Mouse (Mus musculus) MEL (cell line): ENCODE results near the gene Myl4.

Experiments
- CTCF ChIP-seq, 3 experiments: IDR thresholded peaks in 2 of 3; conservative IDR thresholded peaks in 1 of 3; 2 replicates each; pipeline ENCODE4 v1.5.1; 2011 to 2012; ENCODE audit warnings: low read length in 3 of 3, low read depth in 2 of 3, mild to moderate bottlenecking in 2 of 3, improper control_type of control experiment in 1 of 3, inconsistent platforms in 1 of 3, mixed read lengths in 1 of 3, moderate library complexity in 1 of 3; ENCODE audit not compliant: control insufficient read depth in 1 of 3, insufficient read depth in 1 of 3, poor library complexity in 1 of 3, severe bottlenecking in 1 of 3
- E2F4 ChIP-seq: IDR thresholded peaks from 2 replicates; pipeline ENCODE4 v1.6.1; 2011; ENCODE audit warnings: low read depth, low read length, improper control_type of control experiment, borderline replicate concordance
- ELF1 ChIP-seq: IDR thresholded peaks from 2 replicates; pipeline ENCODE4 v1.6.1; 2014; ENCODE audit warnings: low read depth, mild to moderate bottlenecking, inconsistent platforms, low read length, improper control_type of control experiment, moderate library complexity
- GABPA ChIP-seq: IDR thresholded peaks from 2 replicates; pipeline ENCODE4 v1.6.1; 2012; ENCODE audit warnings: low read depth, mild to moderate bottlenecking, inconsistent platforms, low read length, improper control_type of control experiment, moderate library complexity
- MXI1 ChIP-seq: IDR thresholded peaks from 2 replicates; pipeline ENCODE4 v1.6.1; 2011; ENCODE audit warnings: mild to moderate bottlenecking, low read depth, low read length, improper control_type of control experiment
- POLR2A ChIP-seq, 2 experiments: IDR thresholded peaks; 2 replicates each; pipeline ENCODE4 v1.6.1; 2011 to 2012; ENCODE audit warnings: low read length in 2 of 2, mild to moderate bottlenecking in 2 of 2, control low read depth in 1 of 2, improper control_type of control experiment in 1 of 2, low read depth in 1 of 2, moderate library complexity in 1 of 2; ENCODE audit not compliant: control insufficient read depth in 1 of 2, insufficient read depth in 1 of 2, poor library complexity in 1 of 2
- SMC3 ChIP-seq: IDR thresholded peaks from 2 replicates; pipeline ENCODE4 v1.6.1; 2011; ENCODE audit warnings: low read depth, low read length, improper control_type of control experiment
- TAL1 ChIP-seq: IDR thresholded peaks from 2 replicates; pipeline ENCODE4 v1.6.1; 2012; ENCODE audit warnings: mild to moderate bottlenecking, inconsistent platforms, low read length, moderate library complexity, mixed read lengths
- ZC3H11A ChIP-seq: IDR thresholded peaks from 2 replicates; pipeline ENCODE4 v1.6.1; 2012; ENCODE audit warnings: low read depth, mild to moderate bottlenecking, inconsistent platforms, low read length, improper control_type of control experiment
- ZMIZ1 ChIP-seq: IDR thresholded peaks from 2 replicates; pipeline ENCODE4 v1.6.1; 2012; ENCODE audit warnings: low read depth, mild to moderate bottlenecking, inconsistent platforms, low read length, improper control_type of control experiment, moderate library complexity
- ZNF384 ChIP-seq: IDR thresholded peaks from 2 replicates; pipeline ENCODE4 v1.6.1; 2012; ENCODE audit warnings: low read depth, mild to moderate bottlenecking, inconsistent platforms, low read length, improper control_type of control experiment

GRCm38 (mm10) chr11:104580091-104580490 lies 29.6 kb downstream of the Myl4 start:
- no peak for TF ChIP-seq ZC3H11A
- no peak for TF ChIP-seq CTCF (IDR thresholded peaks at IDR 0.05 in 2 of 3, conservative IDR thresholded peaks at IDR 0.05 in 1 of 3; ENCODE audit: control insufficient read depth in 1 of 3, insufficient read depth in 1 of 3, low read depth in 2 of 3, low read length in 3 of 3, poor library complexity in 1 of 3, severe bottlenecking in 1 of 3)
- no peak for TF ChIP-seq MXI1
- no peak for TF ChIP-seq POLR2A (IDR thresholded peaks at IDR 0.05; ENCODE audit: control insufficient read depth in 1 of 2, insufficient read depth in 1 of 2, low read depth in 1 of 2, low read length in 2 of 2, poor library complexity in 1 of 2)
- TF ChIP-seq SMC3 = no peak
- no peak for TF ChIP-seq TAL1
- no peak for TF ChIP-seq ZNF384
- TF ChIP-seq E2F4 = no peak
- no peak for TF ChIP-seq ZMIZ1
- TF ChIP-seq ELF1 = no peak
- no peak for TF ChIP-seq GABPA
